Mouse (Mus musculus): ENCODE measurements around the gene Atxn2l.
"Not testable (repeated sequence)": the region's sequence is repeated elsewhere in the genome, so short reads cannot be mapped to it uniquely, and the experiment has no call there.

Atxn2l gene

GRCm38 (mm10) chr7:126491005-126491404, 12.2 kb downstream of the Atxn2l start:
- DNase-seq (ENCODE audit: low spot score in 2 of 2): no peak

GRCm38 (mm10) chr7:126487617-126488385, 15.4 kb downstream of the Atxn2l start:
- not testable (repeated sequence) for DNase-seq (ENCODE audit: low spot score in 2 of 2)

GRCm38 (mm10) chr7:126487052-126487483, 16.2 kb downstream of the Atxn2l start, which contains the start of gene Tufm:
Gene Tufm, plus strand, starts transcription at chr7:126487361.
- peak; percentile 96 to 98 for DNase-seq (ENCODE audit: low spot score in 2 of 2)

- DNase-seq (ENCODE audit: low spot score in 2 of 2): peak in 1 of 2 experiments; percentile 64
These were observed 20.8 kb downstream of the Atxn2l start for GRCm38 (mm10) chr7:126482392-126482871.

- DNase-seq (ENCODE audit: low spot score in 2 of 2): no peak
These were observed 21.5 kb downstream of the Atxn2l start for GRCm38 (mm10) chr7:126481699-126482098.

GRCm38 (mm10) chr7:126474993-126475581, 28.1 kb downstream of the Atxn2l start, which contains the start of gene Sh2b1:
Gene Sh2b1, minus strand, starts transcription at chr7:126475424.
- peak; percentile 80 to 89 for DNase-seq (ENCODE audit: low spot score in 2 of 2)

GRCm38 (mm10) chr7:126474486-126474955, 28.7 kb downstream of the Atxn2l start:
- no peak for DNase-seq (ENCODE audit: low spot score in 2 of 2)

- no peak for DNase-seq (ENCODE audit: low spot score in 2 of 2)
These were observed 29.7 kb downstream of the Atxn2l start for GRCm38 (mm10) chr7:126473470-126474086.

- DNase-seq (ENCODE audit: low spot score in 2 of 2): no peak
These were observed 30.5 kb downstream of the Atxn2l start for GRCm38 (mm10) chr7:126472713-126473112.

- no peak for DNase-seq (ENCODE audit: low spot score in 2 of 2)
These were observed 30.9 kb downstream of the Atxn2l start for GRCm38 (mm10) chr7:126472306-126472705.

GRCm38 (mm10) chr7:126471853-126472252, 31.4 kb downstream of the Atxn2l start:
- DNase-seq (ENCODE audit: low spot score in 2 of 2): no peak

- DNase-seq (ENCODE audit: low spot score in 2 of 2): no peak
These were observed 31.9 kb downstream of the Atxn2l start for GRCm38 (mm10) chr7:126471361-126471760.

GRCm38 (mm10) chr7:126470077-126470476, 33.2 kb downstream of the Atxn2l start:
- DNase-seq (ENCODE audit: low spot score in 2 of 2): no peak

GRCm38 (mm10) chr7:126467834-126468627, 35.2 kb downstream of the Atxn2l start:
- no peak for DNase-seq (ENCODE audit: low spot score in 2 of 2)

- no peak for DNase-seq (ENCODE audit: low spot score in 2 of 2)
These were observed 36.0 kb downstream of the Atxn2l start for GRCm38 (mm10) chr7:126467271-126467670.

- no peak for DNase-seq (ENCODE audit: low spot score in 2 of 2)
These were observed 36.5 kb downstream of the Atxn2l start for GRCm38 (mm10) chr7:126466707-126467106.

GRCm38 (mm10) chr7:126466116-126466515, 37.1 kb downstream of the Atxn2l start:
- DNase-seq (ENCODE audit: low spot score in 2 of 2): no peak

GRCm38 (mm10) chr7:126465246-126466030, 37.8 kb downstream of the Atxn2l start:
- DNase-seq (ENCODE audit: low spot score in 2 of 2): no peak

- DNase-seq (ENCODE audit: low spot score in 2 of 2): no peak
These were observed 38.4 kb downstream of the Atxn2l start for GRCm38 (mm10) chr7:126464836-126465235.

- DNase-seq (ENCODE audit: low spot score in 2 of 2): no peak
These were observed 39.1 kb downstream of the Atxn2l start for GRCm38 (mm10) chr7:126464121-126464520.

- no peak for DNase-seq (ENCODE audit: low spot score in 2 of 2)
These were observed 39.7 kb downstream of the Atxn2l start for GRCm38 (mm10) chr7:126463547-126463946.

All from left cerebral cortex, adult 9 months (tissue).